Mouse (Mus musculus): ENCODE measurements around the gene Vav3.

- TF ChIP-seq KAT2A (IDR thresholded peaks at IDR 0.05; ENCODE audit: insufficient replicate concordance, low read length) (no peak), USF1 (IDR thresholded peaks at IDR 0.05; ENCODE audit: low read depth, low read length) (no peak), USF2 (conservative IDR thresholded peaks at IDR 0.05; ENCODE audit: low read depth, low read length) (no peak)
Measured at GRCm38 (mm10) chr3:109431285-109431684, 90.8 kb downstream of the Vav3 start.
